Mouse (Mus musculus): ENCODE results near the gene Shb.

DNA sequence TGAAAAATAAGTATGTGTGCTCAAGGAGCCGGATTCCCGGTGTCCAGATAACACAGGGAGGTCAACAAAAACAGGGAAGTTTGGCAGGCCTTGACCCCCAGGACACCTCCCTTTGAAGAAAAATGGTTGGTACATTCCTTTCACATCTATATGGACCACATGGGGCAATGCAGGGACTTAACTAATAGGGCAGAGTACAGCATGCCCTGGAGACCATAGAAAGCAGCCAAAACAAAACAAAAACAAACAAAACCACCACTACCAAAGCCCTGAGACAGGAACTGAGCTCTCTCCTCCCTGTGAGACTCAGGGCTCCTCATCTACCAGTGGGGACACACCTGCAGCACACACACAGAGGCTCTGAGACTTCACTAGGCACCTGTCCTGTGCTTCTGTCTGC, 18.9 kb downstream of the Shb start:
- TF ChIP-seq CTCF (IDR thresholded peaks at IDR 0.05; ENCODE audit: low read depth) (no peak), EP300 (optimal IDR thresholded peaks at IDR 0.05) (no peak)

Data from stomach, postnatal 0 days (tissue).